Mouse (Mus musculus) subcutaneous adipose tissue, adult 2 months (tissue): Measurements from ENCODE around the gene Fam120b. TPM values are rescaled to one million over a fixed set of nuclear protein-coding genes. Genes with fewer than 3 reads are reported as not detected.

Experiments used
- polyA plus RNA-seq: library from polyadenylated mRNA; depleted of rRNA; stranded (reverse); fragments of >200 nt; gene quantifications from 2 replicates; pipeline ENCODE4 v1.2.3, GENCODE M21; 2012; ENCODE audit warnings: low replicate concordance; rRNA removed

Fam120b gene
- 11.5 and 16.9 TPM in 2 replicates for polyA plus RNA-seq

GRCm38 (mm10) chr17:15395997-15396675, at the start of gene Fam120b:
Gene Fam120b, plus strand, starts transcription at chr17:15396202.

GRCm38 (mm10) chr17:15376494-15377181, 19.4 kb upstream of the Fam120b start, which contains the start of gene Dll1:
Gene Dll1, minus strand, starts transcription at chr17:15376872.

Other genes starting within 250 kb of the Fam120b start
- gene Dll1, start 19.3 kb upstream of the Fam120b start, polyA plus RNA-seq, result 9.9 and 21.3 TPM in 2 replicates
- gene Psmb1, start 103.5 kb downstream of the Fam120b start, polyA plus RNA-seq, result 131 and 169 TPM in 2 replicates
- 24.0 and 43.0 TPM in 2 replicates for gene Tbp, start 103.7 kb downstream of the Fam120b start, polyA plus RNA-seq
- 13.0 and 22.7 TPM in 2 replicates for gene Pdcd2, start 131.1 kb downstream of the Fam120b start, polyA plus RNA-seq
- 2.1 and 4.1 TPM in 2 replicates for gene Prdm9, start 168.2 kb downstream of the Fam120b start, polyA plus RNA-seq